In the genomic region with DNA sequence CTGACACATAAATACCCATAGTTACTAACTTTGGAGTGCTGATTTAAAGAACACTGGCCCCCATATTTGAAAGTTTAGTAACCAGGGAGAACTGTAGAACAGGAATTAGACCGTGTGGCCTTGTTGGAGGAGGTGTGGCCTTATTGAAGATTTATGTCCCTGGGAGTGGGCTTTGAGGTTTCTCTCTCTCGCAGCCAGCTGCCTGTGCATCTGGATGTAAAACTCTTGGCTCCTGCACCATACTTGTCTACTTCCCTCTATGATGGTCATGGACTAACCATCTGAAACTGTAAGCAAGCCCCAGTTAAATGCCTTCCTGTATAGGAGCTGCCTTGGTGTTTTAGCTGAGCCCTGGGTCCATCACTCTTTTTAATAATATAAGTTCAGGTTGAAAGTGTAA, we compare ENCODE assay signal across 23 mouse cellular contexts. TPM values are rescaled to one million over a fixed set of nuclear protein-coding genes. Genes with fewer than 3 reads are reported as not detected.
DNase-seq lines count a peak whose midpoint lies in the region; ATAC-seq and TF ChIP-seq lines count a peak whose summit lies in the region.
"Had no signal": no experiment of that assay in that cellular context is flagged by ENCODE, and none has a peak within 500 bp of the region (broad histone marks: within the 10 kb centered on the region; RNA-seq: fewer than 3 reads in every experiment).

No protein-coding gene starts in this region.

- WGBS in small intestine, adult 2 months = 32% methylated on average over 2 of the region's 2 CpGs

- intact Hi-C loops in left cerebral cortex, postnatal 10 days (cut with DNase I) = no loop called here

- no peak for DNase-seq in adrenal gland, postnatal 14 days
- DNase-seq in left cerebral cortex, postnatal 10 days (ENCODE audit: extremely low spot score in 1 of 2, low spot score in 2 of 2) = no peak
- no peak for DNase-seq in cerebellum, postnatal 10 days
- DNase-seq: adrenal gland, adult 2 months; adrenal gland, postnatal 10 days; adrenal gland, postnatal 36 days; cerebellum, adult 11-12 months; cerebellum, adult 2 months; cerebellum, adult 9-10 months; cerebellum, postnatal 14 days; cerebellum, postnatal 36 days; forebrain, postnatal 0 days had no signal

- no peak overlapping the region for H3K4me3 ChIP-seq in small intestine, adult 2 months (ENCODE audit: low read depth, low read length)
- H3K4me3 ChIP-seq: embryonic facial prominence, embryonic 13.5 days; embryonic facial prominence, embryonic 15.5 days; erythroblast, embryonic 14.5 days; forebrain, embryonic 10.5 days; forebrain, embryonic 12.5 days; forebrain, embryonic 15.5 days had no signal

- H3K36me3 ChIP-seq in small intestine, adult 2 months (ENCODE audit: control insufficient read depth, insufficient read depth, low read length) = peaks cover 16% of the 10 kb centered on the region
- H3K36me3 ChIP-seq: embryonic facial prominence, embryonic 13.5 days; forebrain, embryonic 10.5 days; forebrain, embryonic 12.5 days; forebrain, embryonic 15.5 days had no signal

- H3K27me3 ChIP-seq in small intestine, adult 2 months (ENCODE audit: control insufficient read depth, insufficient read depth, low read length) = no peaks in the 10 kb centered on the region
- H3K27me3 ChIP-seq: embryonic facial prominence, embryonic 13.5 days; embryonic facial prominence, embryonic 15.5 days; forebrain, embryonic 12.5 days; forebrain, embryonic 15.5 days had no signal

- no peak for TF ChIP-seq POLR2A in small intestine, adult 2 months (IDR thresholded peaks at IDR 0.05; ENCODE audit: low read depth, low read length)

- 0 out of 2 replicates have a peak overlapping the region, but pooled peaks have one; percentile 12 for H3K27ac ChIP-seq in small intestine, adult 2 months (ENCODE audit: insufficient read depth, low read depth, low read length)
- H3K27ac ChIP-seq: embryonic facial prominence, embryonic 13.5 days; embryonic facial prominence, embryonic 15.5 days; forebrain, embryonic 10.5 days; forebrain, embryonic 12.5 days; forebrain, embryonic 15.5 days had no signal

- TF ChIP-seq CTCF in small intestine, adult 2 months (IDR thresholded peaks at IDR 0.05; ENCODE audit: extremely low read depth, insufficient read length, insufficient replicate concordance, low read depth, low read length) = no peak

- H3K4me1 ChIP-seq in small intestine, adult 2 months (ENCODE audit: control insufficient read depth, insufficient read depth, insufficient read length, low read length) = no peaks in the 10 kb centered on the region
- H3K4me1 ChIP-seq: embryonic facial prominence, embryonic 15.5 days; forebrain, embryonic 10.5 days; forebrain, embryonic 12.5 days had no signal

- ATAC-seq in common myeloid progenitor, adult 5-6 weeks (replicated peaks; ENCODE audit: low read depth, poor library complexity, severe bottlenecking) = peak; percentile 84
- ATAC-seq in granulocyte monocyte progenitor cell, adult 5-6 weeks (replicated peaks; ENCODE audit: poor library complexity, severe bottlenecking) = peak; percentile 61
- ATAC-seq in megakaryocyte, adult 5-6 weeks (ENCODE audit: poor library complexity, severe bottlenecking) = peak; percentile 56
- ATAC-seq: forebrain, embryonic 15.5 days; forebrain, postnatal 0 days had no signal

RNA-seq across cellular contexts. Expression of a gene that starts 7.6 kb away (rescaled TPM):
- total RNA-seq in common myeloid progenitor, adult 5-6 weeks (2017) = 1,699 and 1,798 TPM in 2 replicates
- 437 and 439 TPM in 2 replicates for total RNA-seq in granulocyte monocyte progenitor cell, adult 5-6 weeks (2014; fragmentation: Nextera tagmentation)
- total RNA-seq in granulocyte monocyte progenitor cell, adult 5-6 weeks (2017) = 1,390 and 1,596 TPM in 2 replicates
- 115 and 157 TPM in 2 replicates for total RNA-seq in megakaryocyte, adult 5-6 weeks (2015)
- total RNA-seq in megakaryocyte, adult 5-6 weeks (2017) = 850 and 1,047 TPM in 2 replicates
- polyA plus RNA-seq in small intestine, adult 2 months (2012; rRNA removed) = 1.9 and 3.9 TPM in 2 replicates
- 115 and 120 TPM in 2 replicates for total RNA-seq in adrenal gland, postnatal 14 days (2021)
- total RNA-seq in left cerebral cortex, postnatal 10 days (2021) = 10 to 100 TPM; 38.1 to 43.6 TPM

RNA-seq across cellular contexts. Expression of a gene that starts 7.8 kb away (rescaled TPM):
- 14.8 and 18.2 TPM in 2 replicates for total RNA-seq in common myeloid progenitor, adult 5-6 weeks (2017)
- total RNA-seq in granulocyte monocyte progenitor cell, adult 5-6 weeks (2014; fragmentation: Nextera tagmentation) = 16.6 and 21.7 TPM in 2 replicates
- total RNA-seq in granulocyte monocyte progenitor cell, adult 5-6 weeks (2017) = 8.1 and 9.4 TPM in 2 replicates
- 8.2 and 9.1 TPM in 2 replicates for total RNA-seq in megakaryocyte, adult 5-6 weeks (2015)
- total RNA-seq in megakaryocyte, adult 5-6 weeks (2017) = 8.0 and 8.6 TPM in 2 replicates
- 6.8 and 10.0 TPM in 2 replicates for polyA plus RNA-seq in small intestine, adult 2 months (2012; rRNA removed)
- total RNA-seq in adrenal gland, postnatal 14 days (2021) = 127 and 156 TPM in 2 replicates
- total RNA-seq in left cerebral cortex, postnatal 10 days (2021) = 10 to 100 TPM; 26.0 to 27.1 TPM

RNA-seq across cellular contexts. Expression of a gene that starts 18.7 kb away (rescaled TPM):
- 34.3 and 35.0 TPM in 2 replicates for total RNA-seq in common myeloid progenitor, adult 5-6 weeks (2017)
- 24.6 and 27.4 TPM in 2 replicates for total RNA-seq in granulocyte monocyte progenitor cell, adult 5-6 weeks (2014; fragmentation: Nextera tagmentation)
- total RNA-seq in granulocyte monocyte progenitor cell, adult 5-6 weeks (2017) = 39.6 and 47.8 TPM in 2 replicates
- total RNA-seq in megakaryocyte, adult 5-6 weeks (2015) = 32.1 and 34.7 TPM in 2 replicates
- 30.4 and 32.8 TPM in 2 replicates for total RNA-seq in megakaryocyte, adult 5-6 weeks (2017)
- 13.7 and 22.5 TPM in 2 replicates for polyA plus RNA-seq in small intestine, adult 2 months (2012; rRNA removed)
- total RNA-seq in adrenal gland, postnatal 14 days (2021) = 28.2 and 35.0 TPM in 2 replicates
- total RNA-seq in left cerebral cortex, postnatal 10 days (2021) = 10 to 100 TPM; 34.5 to 35.1 TPM

RNA-seq across cellular contexts. Expression of a gene that starts 59.1 kb away (rescaled TPM):
- 69.3 and 81.1 TPM in 2 replicates for total RNA-seq in common myeloid progenitor, adult 5-6 weeks (2017)
- total RNA-seq in granulocyte monocyte progenitor cell, adult 5-6 weeks (2014; fragmentation: Nextera tagmentation) = 53.5 and 72.4 TPM in 2 replicates
- 64.2 and 66.3 TPM in 2 replicates for total RNA-seq in granulocyte monocyte progenitor cell, adult 5-6 weeks (2017)
- 39.6 and 41.6 TPM in 2 replicates for total RNA-seq in megakaryocyte, adult 5-6 weeks (2015)
- 27.8 and 37.2 TPM in 2 replicates for total RNA-seq in megakaryocyte, adult 5-6 weeks (2017)
- 0.41 and 0.72 TPM in 2 replicates for polyA plus RNA-seq in small intestine, adult 2 months (2012; rRNA removed)
- total RNA-seq in adrenal gland, postnatal 14 days (2021) = 12.1 and 15.2 TPM in 2 replicates
- total RNA-seq in left cerebral cortex, postnatal 10 days (2021) = 10 to 100 TPM; 27.5 to 30.8 TPM

RNA-seq across cellular contexts. Expression of a gene that starts 59.6 kb away (rescaled TPM):
- 1.0 TPM in 1 of 2 replicates, not detected in the other for total RNA-seq in common myeloid progenitor, adult 5-6 weeks (2017)
- total RNA-seq in granulocyte monocyte progenitor cell, adult 5-6 weeks (2014; fragmentation: Nextera tagmentation) = not detected in 2 replicates
- total RNA-seq in granulocyte monocyte progenitor cell, adult 5-6 weeks (2017) = not detected in 2 replicates
- total RNA-seq in megakaryocyte, adult 5-6 weeks (2015) = not detected in 2 replicates
- not detected in 2 replicates for total RNA-seq in megakaryocyte, adult 5-6 weeks (2017)
- 26.9 and 33.1 TPM in 2 replicates for polyA plus RNA-seq in small intestine, adult 2 months (2012; rRNA removed)
- total RNA-seq in adrenal gland, postnatal 14 days (2021) = 0.59 and 1.1 TPM in 2 replicates
- total RNA-seq in left cerebral cortex, postnatal 10 days (2021) = 10 to 100 TPM; 10.1 to 11.0 TPM
- polyA plus RNA-seq: C2C12; erythroblast, embryonic 14.5 days had no signal
